Mouse (Mus musculus) liver, embryonic 11.5 days (tissue): ENCODE measurements around the gene Mark4. TPM values are rescaled to one million over a fixed set of nuclear protein-coding genes. Genes with fewer than 3 reads are reported as not detected.

Source experiments
- ATAC-seq: fragments of 200-750 bp; cut with Nextera tagmentation; replicated peaks from 2 replicates; pipeline ENCODE4 v1.8.0; 2017; ENCODE audit warnings: moderate number of reproducible peaks, mild to moderate bottlenecking, moderate TSS enrichment, moderate library complexity; ENCODE audit not compliant: low FRiP score
- DNase-seq: peaks from one replicate; pipeline ENCODE4 v3.0.0-alpha.2; 2017; ENCODE audit warnings: low spot score
- H3K27ac ChIP-seq: fragments of 300-500 bp; sonication (generic); 2 replicates; pipeline ENCODE4 v1.5.1; 2014; ENCODE audit warnings: mild to moderate bottlenecking, low read depth, low read length, control low read depth
- H3K27me3 ChIP-seq: fragments of 300-500 bp; sonication (generic); replicated peaks from 2 replicates; pipeline ENCODE4 v1.6.1; 2014; ENCODE audit warnings: low read length, mixed read lengths; ENCODE audit not compliant: control insufficient read depth, insufficient read depth
- H3K36me3 ChIP-seq: fragments of 300-500 bp; sonication (generic); 2 replicates; pipeline ENCODE4 v1.6.1; 2014; ENCODE audit warnings: mild to moderate bottlenecking, low read length, moderate library complexity, mixed read lengths; ENCODE audit not compliant: control insufficient read depth, insufficient read depth
- H3K4me1 ChIP-seq: fragments of 300-500 bp; sonication (generic); replicated peaks from 2 replicates; pipeline ENCODE4 v1.6.1; 2014; ENCODE audit warnings: low read length, mixed read lengths; ENCODE audit not compliant: control insufficient read depth, insufficient read depth
- H3K4me2 ChIP-seq: fragments of 300-500 bp; sonication (generic); 2 replicates; pipeline ENCODE4 v1.6.1; 2014; ENCODE audit warnings: mild to moderate bottlenecking, control low read depth, moderate library complexity
- H3K4me3 ChIP-seq: fragments of 300-500 bp; sonication (generic); 2 replicates; pipeline ENCODE4 v1.5.1; 2014; ENCODE audit warnings: low read depth, low read length, control low read depth
- H3K9ac ChIP-seq: fragments of 300-500 bp; sonication (generic); 2 replicates; pipeline ENCODE4 v1.6.1; 2014; ENCODE audit warnings: low read depth, low read length, control low read depth
- H3K9me3 ChIP-seq: fragments of 300-500 bp; sonication (generic); 2 replicates; pipeline ENCODE4 v1.6.1; 2016; ENCODE audit warnings: low read length, inconsistent platforms, mixed read lengths; ENCODE audit not compliant: control insufficient read depth
- WGBS: fragments of 180-500 bp; shearing (Covaris S2); extraction: QIAGEN DNeasy Blood & Tissue Kit; methylation state at CpG from one replicate; pipeline ENCODE4 v1.1.7; 2014; 5-methylcytosine and 5-hydroxymethylcytosine counted together
- polyA plus RNA-seq: library from polyadenylated mRNA; unstranded; fragments of >200 nt; fragmentation: Nextera tagmentation; extraction: Ambion mirVana; gene quantifications from 2 replicates; pipeline ENCODE4 v1.2.1, GENCODE M21; 2014

Mark4 gene
- polyA plus RNA-seq, 1 experiment from 2014 or later, result 7.7 TPM

DNA sequence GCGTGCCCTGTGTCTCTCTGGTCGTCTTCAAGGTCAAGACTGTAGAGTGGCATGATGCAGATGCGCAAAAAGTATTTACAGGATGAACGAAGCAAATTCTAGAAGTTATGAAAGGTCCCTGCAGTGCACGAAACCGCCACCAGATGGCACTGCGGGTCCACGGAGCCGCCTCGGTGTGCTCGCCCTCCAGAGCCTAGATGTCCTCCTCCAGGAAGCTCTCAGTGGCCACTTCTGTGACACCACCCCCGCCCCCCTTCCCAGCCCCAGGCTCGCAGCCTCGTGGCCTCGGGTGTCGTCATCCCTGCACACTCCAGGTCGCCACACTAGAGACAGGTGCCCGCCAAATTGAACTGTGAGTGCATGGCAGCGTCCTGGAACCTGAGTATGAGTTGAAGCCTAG, 53.2 kb downstream of the Mark4 start:
- H3K27ac ChIP-seq, result no peak overlapping the region
- H3K4me3 ChIP-seq, result 0 out of 2 replicates have a peak overlapping the region, but pooled peaks have one; percentile 3
- peak overlapping the region; percentile 55 for H3K4me2 ChIP-seq
- H3K4me1 ChIP-seq, result peaks cover 10% of the 10 kb centered on the region
- peak; percentile 87 for DNase-seq
- H3K27me3 ChIP-seq, result peaks cover 47% of the 10 kb centered on the region
- H3K36me3 ChIP-seq, result no peaks in the 10 kb centered on the region
- peak; percentile 61 for ATAC-seq
- 3% methylated on average over 19 of the region's 19 CpGs for WGBS
- 0 out of 2 replicates have a peak overlapping the region, but pooled peaks have one; percentile 28 for H3K9ac ChIP-seq
- peaks cover 6% of the 10 kb centered on the region for H3K9me3 ChIP-seq

GRCm38 (mm10) chr7:19404476-19404875, 54.1 kb downstream of the Mark4 start, which contains the start of gene Ckm:
TSS of gene Ckm (plus strand) at chr7:19404776.
- H3K4me1 ChIP-seq, result peaks cover 10% of the 10 kb centered on the region
- no peak within 1 kb of the TSS for H3K27ac ChIP-seq
- peaks cover 52% of the 10 kb centered on the region for H3K27me3 ChIP-seq
- no peaks in the 10 kb centered on the region for H3K36me3 ChIP-seq
- DNase-seq (no peak), ATAC-seq (no peak)
- peak within 1 kb of the TSS; percentile 71 for H3K4me3 ChIP-seq
- peak within 1 kb of the TSS; percentile 100 for H3K4me2 ChIP-seq
- H3K9ac ChIP-seq, result peak within 1 kb of the TSS; percentile 55
- 44% methylated on average over 7 of the region's 7 CpGs for WGBS
- H3K9me3 ChIP-seq, result peaks cover 6% of the 10 kb centered on the region

DNA sequence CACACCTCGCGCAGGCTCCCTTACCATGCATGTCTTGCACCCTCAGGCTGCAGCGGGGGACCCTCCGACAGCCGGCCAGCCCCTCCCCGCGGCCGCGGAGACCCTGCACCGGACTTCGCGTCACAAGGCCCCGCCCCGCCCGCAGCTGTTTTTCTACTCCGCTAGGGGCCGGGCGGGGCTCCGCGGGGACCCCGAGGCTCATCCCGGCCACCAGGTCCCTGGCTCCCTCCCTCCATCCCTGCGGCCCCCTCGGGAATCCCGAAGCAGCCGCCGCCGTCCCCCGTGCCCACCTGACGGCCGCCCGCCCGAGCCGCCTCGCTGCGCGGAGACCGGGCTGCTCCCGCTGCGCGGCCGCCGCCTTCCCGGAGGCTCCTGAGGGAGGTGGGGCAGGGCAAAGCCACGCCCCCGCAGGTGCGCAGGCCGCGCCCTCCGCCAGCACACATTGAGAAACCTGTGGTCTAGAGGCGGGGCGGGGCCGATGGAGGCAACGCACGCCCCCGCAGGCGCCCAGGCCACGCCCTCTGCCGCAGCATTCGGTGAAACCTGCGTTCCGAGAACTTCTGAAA, 54.8 kb downstream of the Mark4 start, which contains the start of gene Klc3:
Klc3 (minus strand) TSS at position 374 of the 566 bp plus-strand sequence.
- WGBS, result 1% methylated on average over 62 of the region's 62 CpGs
- DNase-seq (peak; percentile 79), ATAC-seq (peak; percentile 74)
- Histone ChIP-seq H3K4me3 (peak within 1 kb of the TSS; percentile 71), H3K36me3 (no peaks in the 10 kb centered on the region), H3K4me2 (peak within 1 kb of the TSS; percentile 100), H3K27me3 (peaks cover 59% of the 10 kb centered on the region), H3K4me1 (peaks cover 14% of the 10 kb centered on the region), H3K9ac (peak within 1 kb of the TSS; percentile 55), H3K9me3 (peaks cover 6% of the 10 kb centered on the region), H3K27ac (no peak within 1 kb of the TSS)

DNA sequence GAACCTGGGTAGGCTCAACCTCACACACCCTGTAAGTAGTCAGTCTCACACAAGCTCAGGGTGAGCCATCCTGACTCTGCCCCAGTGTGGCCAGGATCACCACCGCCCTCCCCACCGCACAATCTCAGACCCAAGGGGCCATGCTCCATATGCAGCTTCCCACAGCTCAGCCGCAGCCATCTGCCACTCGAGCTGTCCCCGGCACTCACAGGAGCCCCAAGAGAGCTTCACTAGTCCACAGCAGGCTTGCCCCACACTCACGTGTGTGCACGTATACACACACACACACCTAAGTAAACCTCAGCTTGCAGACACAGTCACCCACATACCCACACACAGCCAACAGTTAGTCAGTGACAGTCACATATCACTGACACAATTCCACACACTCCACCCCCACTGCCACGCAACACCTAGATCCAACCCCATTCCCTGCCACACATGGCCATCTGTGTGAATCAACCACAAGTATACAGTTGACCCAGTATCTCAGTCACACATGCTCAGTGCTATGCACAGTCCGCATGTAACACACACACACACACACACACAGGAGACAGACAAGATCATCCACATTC, 56.0 kb downstream of the Mark4 start:
- H3K27me3 ChIP-seq, result peaks cover 60% of the 10 kb centered on the region

DNA sequence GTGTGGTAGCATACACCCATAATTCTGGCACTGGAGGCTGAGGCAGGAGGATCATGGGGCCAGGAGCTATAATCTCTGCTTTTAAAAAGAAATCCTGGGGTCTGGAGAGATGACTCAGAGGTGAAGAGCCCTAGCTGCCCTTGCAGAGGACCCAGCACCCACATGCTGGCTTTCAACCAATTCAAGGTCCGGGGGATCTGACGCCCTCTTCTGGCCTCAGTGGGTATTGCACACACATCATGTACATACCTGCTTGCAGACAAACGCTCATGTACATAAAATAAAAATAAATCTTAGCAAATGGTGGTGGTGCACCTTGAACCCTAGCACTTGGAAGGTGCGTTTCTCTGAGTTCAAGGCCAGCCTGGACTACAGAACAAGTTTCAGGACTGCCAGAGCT, 57.7 kb downstream of the Mark4 start:
- Histone ChIP-seq H3K9ac (no peak overlapping the region), H3K4me3 (no peak overlapping the region), H3K27ac (no peak overlapping the region), H3K4me2 (no peak overlapping the region), H3K9me3 (peaks cover 6% of the 10 kb centered on the region), H3K36me3 (no peaks in the 10 kb centered on the region), H3K4me1 (peaks cover 14% of the 10 kb centered on the region), H3K27me3 (peaks cover 60% of the 10 kb centered on the region)
- WGBS, result 84% methylated on average over 4 of the region's 4 CpGs
- DNase-seq, result no peak
- no peak for ATAC-seq

More for the DNA sequence above, 56.0 kb downstream of the Mark4 start:
- H3K9ac ChIP-seq, result no peak overlapping the region
- no peak overlapping the region for H3K27ac ChIP-seq
- no peak for ATAC-seq
- peaks cover 6% of the 10 kb centered on the region for H3K9me3 ChIP-seq
- 87% methylated on average over 9 of the region's 9 CpGs for WGBS
- no peak for DNase-seq
- H3K4me1 ChIP-seq, result peaks cover 14% of the 10 kb centered on the region
- no peak overlapping the region for H3K4me2 ChIP-seq
- H3K4me3 ChIP-seq, result no peak overlapping the region
- H3K36me3 ChIP-seq, result no peaks in the 10 kb centered on the region

DNA sequence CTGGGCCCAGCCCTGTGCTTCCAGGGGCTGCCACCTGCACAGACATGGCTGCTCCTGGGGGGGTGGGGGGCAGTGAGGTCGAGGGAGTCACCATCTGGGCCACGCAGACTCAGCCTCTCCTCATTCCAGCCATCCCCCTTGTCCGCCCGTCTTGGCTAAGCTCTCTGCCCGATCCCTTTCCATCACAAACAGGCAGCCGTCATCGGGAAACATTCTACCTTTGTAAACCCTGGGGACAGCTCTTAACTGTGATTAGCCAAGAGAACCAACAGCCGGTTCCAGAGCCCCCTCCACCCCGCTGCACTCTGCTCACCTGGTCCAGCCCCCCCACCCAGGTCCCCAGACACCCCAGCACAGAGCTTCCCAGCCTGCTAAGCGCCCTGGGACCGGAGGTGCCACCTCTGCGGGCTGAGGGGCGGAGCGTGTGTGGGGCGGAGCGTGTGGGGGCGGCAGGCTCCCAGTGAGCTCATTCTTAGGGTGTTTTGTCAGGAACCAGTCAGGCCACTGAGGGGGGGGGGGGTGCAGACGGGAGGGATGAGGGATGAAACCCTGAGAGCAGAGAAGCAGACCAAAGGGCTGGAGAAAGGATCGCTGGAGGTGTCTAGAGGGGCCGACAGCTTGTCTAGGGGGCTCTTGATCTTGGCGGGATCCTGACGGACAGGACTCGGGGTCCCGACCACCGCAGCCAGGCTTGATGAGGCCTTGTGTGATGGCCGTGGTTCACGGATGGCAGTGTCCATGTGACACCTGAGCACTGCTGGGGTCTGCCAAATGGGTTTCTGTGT, 58.9 kb downstream of the Mark4 start:
- DNase-seq, result peak; percentile 58
- H3K27ac ChIP-seq, result no peak overlapping the region
- H3K36me3 ChIP-seq, result peaks cover 7% of the 10 kb centered on the region
- WGBS, result 4% methylated on average over 27 of the region's 27 CpGs
- peak overlapping the region; percentile 32 for H3K4me3 ChIP-seq
- H3K4me2 ChIP-seq, result peak overlapping the region; percentile 64
- peak; percentile 46; the same call in 1 of the 2 replicates for ATAC-seq
- peaks cover 55% of the 10 kb centered on the region for H3K27me3 ChIP-seq
- H3K9ac ChIP-seq, result 0 out of 2 replicates have a peak overlapping the region, but pooled peaks have one; percentile 1
- H3K4me1 ChIP-seq, result peaks cover 14% of the 10 kb centered on the region
- peaks cover 6% of the 10 kb centered on the region for H3K9me3 ChIP-seq

DNA sequence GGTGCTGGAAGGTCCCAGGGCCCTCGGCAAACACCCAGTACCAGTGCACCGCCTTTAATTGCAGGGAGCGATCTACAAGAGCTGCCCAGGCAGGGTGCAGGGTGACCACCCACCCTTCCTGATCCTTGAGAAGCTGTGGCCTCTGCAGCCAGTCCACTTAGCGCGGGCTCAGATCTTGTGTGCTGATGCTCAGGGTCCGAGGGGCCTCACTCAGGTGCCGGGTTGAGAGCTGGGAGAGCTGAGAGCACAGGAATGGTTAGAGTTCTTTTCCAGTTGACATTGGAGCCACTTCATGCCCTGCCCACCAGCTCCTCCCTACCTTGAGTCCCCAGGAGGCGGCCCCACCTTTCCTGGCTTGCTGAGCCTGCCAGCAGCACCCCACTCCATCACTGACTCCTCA, 64.1 kb downstream of the Mark4 start:
- 91% methylated on average over 8 of the region's 8 CpGs for WGBS
- no peak for ATAC-seq
- H3K36me3 ChIP-seq, result peaks cover 54% of the 10 kb centered on the region

DNA sequence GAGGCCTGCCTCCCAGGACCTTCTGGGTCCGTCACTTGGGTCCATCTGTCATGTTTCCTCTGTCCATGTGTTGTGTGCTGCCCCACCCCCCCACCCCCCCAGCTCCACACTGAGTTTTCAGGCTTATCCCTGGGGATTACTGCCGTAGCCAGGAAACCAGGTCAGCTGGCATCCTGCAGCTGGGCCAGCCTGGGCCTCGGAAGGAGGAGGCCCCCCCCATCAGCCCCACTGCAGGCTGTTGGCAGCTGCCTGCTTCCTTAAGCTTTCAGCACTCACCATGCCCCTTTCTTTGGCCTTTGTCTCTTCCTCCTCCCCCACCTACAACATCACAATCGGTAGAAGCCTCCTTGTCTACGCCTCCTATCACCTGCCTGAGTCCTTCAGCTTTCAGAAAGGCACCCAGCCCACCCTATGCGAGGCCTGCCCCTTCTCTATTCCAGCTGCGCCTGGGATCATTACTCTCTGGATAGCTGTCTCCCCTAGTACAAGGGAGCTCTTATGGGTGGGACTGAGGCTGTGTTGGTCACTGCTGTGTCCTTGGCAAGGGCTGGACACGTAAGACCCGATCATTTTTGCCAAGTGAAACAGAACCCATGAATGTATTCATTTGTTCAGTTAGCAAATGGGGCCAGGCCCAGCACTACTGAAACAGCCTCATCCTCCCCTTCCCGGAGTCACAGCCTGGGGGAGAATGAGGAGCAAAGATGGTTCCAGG, 69.8 kb downstream of the Mark4 start:
- H3K36me3 ChIP-seq, result peaks cover 80% of the 10 kb centered on the region
- no peaks in the 10 kb centered on the region for H3K27me3 ChIP-seq
- no peak overlapping the region for H3K27ac ChIP-seq
- no peak overlapping the region for H3K9ac ChIP-seq
- ATAC-seq (no peak), DNase-seq (no peak)
- no peaks in the 10 kb centered on the region for H3K9me3 ChIP-seq
- 90% methylated on average over 10 of the region's 10 CpGs for WGBS
- no peaks in the 10 kb centered on the region; the same call in 1 of the 2 replicates for H3K4me1 ChIP-seq
- no peak overlapping the region for H3K4me2 ChIP-seq
- H3K4me3 ChIP-seq, result no peak overlapping the region

More for the DNA sequence above, 64.1 kb downstream of the Mark4 start:
- Histone ChIP-seq H3K4me1 (0 out of 2 replicates have a peak, but pooled peaks cover 4% of the 10 kb centered on the region), H3K27me3 (peaks cover 8% of the 10 kb centered on the region), H3K4me3 (no peak overlapping the region), H3K9me3 (no peaks in the 10 kb centered on the region), H3K4me2 (no peak overlapping the region), H3K9ac (no peak overlapping the region), H3K27ac (no peak overlapping the region)
- no peak for DNase-seq
